Mouse (Mus musculus) testis, adult 2 months (tissue): Measurements from ENCODE around the gene Gpr15.

Experiments used
- CTCF ChIP-seq: fragments of 200-500 bp; IDR thresholded peaks from 2 replicates; pipeline ENCODE4 v1.5.1; 2012; ENCODE audit warnings: low read depth, mild to moderate bottlenecking, inconsistent platforms, low read length, moderate library complexity; ENCODE audit not compliant: control insufficient read depth, insufficient read depth, insufficient replicate concordance
- POLR2A ChIP-seq: fragments of 200-500 bp; IDR thresholded peaks from 2 replicates; pipeline ENCODE4 v1.6.1; 2012; ENCODE audit warnings: low read depth, mild to moderate bottlenecking, inconsistent platforms, low read length, moderate library complexity; ENCODE audit not compliant: control insufficient read depth

DNA sequence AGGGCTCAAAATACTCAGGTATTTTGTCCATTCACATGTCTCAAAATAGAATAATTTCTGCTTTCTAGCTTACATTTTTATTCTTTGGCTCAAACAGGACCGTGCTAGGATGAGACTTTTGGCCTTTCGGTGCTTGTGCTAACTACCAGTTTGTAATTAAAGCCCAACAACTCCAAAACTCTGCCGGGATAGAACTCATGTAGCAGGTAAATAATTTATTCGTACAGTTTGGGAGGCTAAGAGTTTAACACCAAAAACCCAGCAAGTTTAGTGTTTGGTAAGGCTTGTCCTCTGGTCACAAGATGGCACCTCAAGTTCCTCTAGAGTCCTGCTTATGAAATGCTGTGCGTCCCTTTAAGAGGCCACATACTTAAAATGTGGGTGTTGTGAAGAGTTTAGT lies 21.9 kb upstream of the Gpr15 start:
- TF ChIP-seq CTCF (no peak), POLR2A (no peak)
